Mouse (Mus musculus): ENCODE data around the gene Tldc1.

The Tldc1 gene

DNA sequence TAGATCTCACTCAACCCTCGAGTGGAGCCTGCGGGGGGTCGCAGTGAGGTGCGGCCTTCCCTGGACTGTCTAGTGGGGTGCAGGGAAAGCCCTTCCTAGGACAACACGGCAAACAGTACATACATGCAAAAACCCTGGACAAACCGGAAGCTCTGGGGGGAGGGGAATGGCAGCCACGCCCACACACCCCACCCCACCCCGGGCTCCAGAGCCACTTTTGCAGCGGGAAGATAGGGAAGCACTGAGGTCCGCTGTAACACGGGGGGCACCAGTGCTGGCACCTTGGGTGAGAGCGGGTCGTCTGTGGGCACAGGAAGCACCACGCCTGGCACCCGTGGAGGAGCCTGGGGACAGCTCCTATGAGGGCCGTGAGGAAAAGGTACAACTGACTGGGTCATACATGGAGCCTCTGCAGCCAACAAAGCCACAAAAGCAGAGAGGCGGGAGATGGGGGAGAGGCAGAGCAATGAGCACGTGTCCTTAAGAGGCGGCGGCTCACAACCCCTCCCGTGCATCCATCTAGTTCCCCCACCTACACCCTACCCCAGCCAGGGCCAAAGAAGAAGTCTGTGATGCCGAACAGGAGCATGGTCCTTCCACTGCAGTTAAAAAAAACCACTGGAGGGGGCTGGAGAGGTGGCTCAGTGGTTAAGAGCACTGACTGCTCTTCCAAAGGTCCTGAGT lies 12.3 kb downstream of the Tldc1 start:
- DNase-seq (ENCODE audit: low spot score), result no peak

DNA sequence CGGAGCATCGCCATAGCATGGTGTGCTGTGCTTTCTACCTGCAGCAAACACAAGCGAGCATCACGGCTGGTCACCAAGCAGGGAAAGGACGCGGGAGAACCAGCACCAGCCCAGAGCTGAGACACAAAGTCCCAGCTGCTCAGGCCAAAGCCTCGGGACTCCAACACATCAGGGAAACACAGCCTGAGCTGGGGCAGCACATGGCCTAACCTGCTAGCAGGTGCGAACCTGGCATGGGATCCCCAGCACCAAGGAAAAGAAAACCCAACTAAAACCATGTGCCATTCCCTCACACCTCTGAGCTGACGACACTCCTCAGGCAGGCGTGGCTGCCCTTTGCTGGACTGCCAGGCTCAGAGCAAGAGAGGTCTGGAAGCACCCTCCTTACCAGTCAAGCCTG lies 12.9 kb downstream of the Tldc1 start:
- DNase-seq (ENCODE audit: low spot score), result no peak

DNA sequence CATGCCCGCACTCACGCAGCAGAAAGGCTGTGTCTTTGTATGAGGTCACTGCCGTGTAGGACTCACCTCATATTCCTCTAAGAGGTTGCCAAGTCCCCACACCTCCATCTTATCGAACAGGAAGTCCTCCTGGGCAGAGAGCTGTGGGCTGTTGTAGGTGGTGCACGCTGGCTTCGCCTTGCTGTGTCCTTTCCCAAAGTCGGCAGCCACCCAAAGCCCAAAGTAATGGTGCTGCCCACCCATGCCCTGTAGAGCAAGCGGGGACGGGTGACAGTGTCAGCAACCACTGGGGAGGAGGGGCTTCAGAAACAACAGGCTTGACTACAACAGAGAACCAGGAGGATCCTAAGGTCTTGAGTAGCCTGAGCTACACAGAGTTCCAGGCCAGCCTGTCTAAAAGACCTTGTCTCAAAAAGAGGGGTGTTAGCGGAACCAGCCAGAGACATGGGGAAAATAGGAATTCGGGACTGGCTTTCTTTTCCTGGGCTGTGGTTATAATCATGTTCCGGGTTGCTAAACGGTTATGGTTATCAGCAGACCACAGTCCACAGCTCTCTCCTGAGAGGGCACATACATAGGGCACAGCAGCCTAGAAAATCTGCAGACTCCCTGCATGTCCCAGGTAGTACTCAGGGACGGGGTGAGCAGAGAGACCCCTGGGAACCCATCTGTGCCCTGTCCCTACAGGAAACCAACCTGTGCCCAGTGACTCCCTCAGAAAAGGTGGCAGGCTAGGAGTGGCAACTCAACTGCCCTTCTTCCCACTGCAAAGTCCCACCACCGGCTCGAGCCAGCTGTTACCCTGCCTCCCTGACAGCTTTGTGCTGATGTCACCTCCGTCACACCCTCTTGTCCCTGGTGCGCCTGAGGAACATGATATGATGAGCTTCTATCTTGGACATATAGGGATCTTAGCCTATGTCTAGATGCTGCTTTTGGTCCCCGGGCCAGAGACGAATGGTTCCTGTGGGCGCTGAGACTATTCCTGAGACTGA lies 15.7 kb downstream of the Tldc1 start:
- no peak for DNase-seq (ENCODE audit: low spot score)

DNA sequence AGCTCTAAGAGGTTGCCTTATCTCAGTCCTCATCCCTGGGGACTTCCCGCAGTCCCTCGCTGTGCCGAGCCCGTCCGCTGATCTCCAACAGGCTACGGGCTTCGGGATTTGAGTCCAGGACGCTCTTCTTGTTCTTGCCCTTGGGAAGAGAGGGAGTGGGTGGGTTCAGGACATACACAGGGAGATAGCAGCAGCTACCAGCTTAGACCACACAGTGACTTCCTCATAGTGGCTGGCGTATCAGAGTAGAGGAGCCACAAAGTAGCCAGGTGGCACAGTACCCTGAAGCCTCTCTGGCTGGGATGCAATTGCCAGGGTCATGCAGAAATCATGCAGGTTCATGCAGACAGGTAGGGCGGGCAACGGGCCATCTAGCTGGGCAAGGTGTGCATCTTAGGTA lies 16.5 kb downstream of the Tldc1 start:
- DNase-seq (ENCODE audit: low spot score), result no peak

DNA sequence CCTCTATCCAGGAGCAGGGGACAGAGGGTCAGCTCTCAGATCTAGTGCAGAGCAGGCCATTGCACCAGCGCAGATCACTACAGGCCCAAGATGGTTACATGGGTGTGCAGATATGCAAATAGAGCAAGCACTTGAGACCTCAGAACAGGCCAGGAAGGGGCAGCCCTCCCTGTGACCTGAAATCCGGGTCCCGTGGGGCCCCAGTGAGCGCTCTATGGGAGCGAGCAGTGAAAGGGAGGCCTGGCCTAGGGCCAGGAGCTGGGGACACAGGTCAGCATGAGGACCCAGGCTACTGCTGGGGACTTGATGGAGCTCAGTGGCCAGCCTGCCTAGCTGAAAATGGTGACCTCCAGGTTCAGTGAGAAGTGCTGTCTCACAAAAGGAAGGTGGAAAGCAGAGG lies 21.7 kb downstream of the Tldc1 start:
- no peak for DNase-seq (ENCODE audit: low spot score)

DNA sequence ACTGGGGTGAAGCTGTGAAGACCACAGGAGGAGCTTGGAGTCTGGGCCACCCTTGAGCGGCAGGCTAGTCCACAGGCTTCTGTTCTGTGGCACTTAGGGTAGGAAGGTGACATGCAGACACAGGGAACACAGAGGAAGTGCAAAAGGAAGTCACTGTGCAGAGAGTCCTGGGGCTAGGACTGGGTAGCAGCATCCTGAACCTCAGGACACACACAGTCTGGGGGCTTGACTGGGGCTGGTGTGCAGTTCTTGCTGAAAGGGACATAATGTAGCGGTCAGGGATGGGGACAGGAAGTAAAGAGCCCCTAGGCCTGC lies 22.1 kb downstream of the Tldc1 start:
- no peak for DNase-seq (ENCODE audit: low spot score)

DNA sequence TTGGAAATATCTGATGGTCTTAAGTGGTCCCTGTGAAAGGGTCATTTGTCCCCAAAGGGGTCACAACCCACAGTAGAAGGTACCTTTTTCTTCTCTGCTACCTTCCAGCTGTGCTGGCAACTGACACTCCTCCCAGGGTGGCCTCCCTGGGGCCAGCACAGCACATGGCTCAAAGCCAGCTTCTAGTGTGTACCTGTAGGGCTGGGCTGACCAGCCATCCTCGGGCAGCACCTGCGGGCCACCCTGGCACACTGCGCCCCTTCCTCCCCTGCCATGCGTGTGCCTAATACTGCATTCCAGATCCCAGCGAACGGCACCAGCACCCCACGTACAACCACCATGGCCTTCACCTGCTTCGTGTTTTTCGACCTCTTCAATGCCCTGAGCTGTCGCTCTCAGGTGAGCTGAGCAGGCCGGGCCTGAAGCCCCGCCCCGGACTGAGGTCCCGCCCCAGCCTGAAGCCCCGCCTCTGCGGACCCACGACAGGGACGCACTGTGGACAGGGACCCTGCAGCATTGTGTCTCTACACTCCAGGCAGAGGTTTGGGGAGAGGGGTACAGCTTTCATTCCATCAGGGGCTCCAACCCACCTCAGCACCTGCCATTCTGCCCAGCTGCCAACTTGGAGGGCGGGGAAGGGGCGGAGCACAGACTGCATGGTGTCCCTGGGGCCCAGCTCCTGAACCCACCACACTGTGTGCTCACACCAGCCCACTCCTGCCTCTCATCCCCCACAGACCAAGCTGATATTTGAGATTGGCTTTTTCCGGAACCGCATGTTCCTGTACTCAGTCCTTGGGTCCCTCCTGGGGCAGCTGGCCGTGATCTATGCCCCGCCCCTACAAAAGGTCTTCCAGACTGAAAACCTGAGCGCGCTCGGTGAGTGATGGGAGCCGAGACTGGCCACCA lies 22.7 kb downstream of the Tldc1 start:
- no peak for DNase-seq (ENCODE audit: low spot score)

DNA sequence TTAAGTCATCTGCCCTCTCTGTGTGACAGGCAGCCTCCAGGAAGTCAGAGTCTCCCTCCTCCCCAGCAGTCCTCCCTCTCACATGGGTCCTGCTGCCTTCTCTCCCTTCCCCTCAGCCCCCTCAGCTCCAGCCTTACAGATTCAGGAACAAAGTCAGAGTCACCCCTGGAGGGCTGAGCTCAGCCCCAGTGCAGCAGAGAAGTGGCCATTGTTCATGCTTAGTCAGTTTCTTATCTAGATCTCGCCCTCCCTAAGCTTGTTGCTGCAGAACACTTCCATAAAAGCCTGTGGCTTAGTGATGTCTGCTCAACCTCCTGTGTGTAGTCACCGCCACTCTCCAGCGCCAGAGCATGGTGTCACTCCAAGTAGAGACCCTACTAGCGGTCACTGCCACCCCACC lies 33.6 kb downstream of the Tldc1 start:
- no peak for DNase-seq (ENCODE audit: low spot score)

DNA sequence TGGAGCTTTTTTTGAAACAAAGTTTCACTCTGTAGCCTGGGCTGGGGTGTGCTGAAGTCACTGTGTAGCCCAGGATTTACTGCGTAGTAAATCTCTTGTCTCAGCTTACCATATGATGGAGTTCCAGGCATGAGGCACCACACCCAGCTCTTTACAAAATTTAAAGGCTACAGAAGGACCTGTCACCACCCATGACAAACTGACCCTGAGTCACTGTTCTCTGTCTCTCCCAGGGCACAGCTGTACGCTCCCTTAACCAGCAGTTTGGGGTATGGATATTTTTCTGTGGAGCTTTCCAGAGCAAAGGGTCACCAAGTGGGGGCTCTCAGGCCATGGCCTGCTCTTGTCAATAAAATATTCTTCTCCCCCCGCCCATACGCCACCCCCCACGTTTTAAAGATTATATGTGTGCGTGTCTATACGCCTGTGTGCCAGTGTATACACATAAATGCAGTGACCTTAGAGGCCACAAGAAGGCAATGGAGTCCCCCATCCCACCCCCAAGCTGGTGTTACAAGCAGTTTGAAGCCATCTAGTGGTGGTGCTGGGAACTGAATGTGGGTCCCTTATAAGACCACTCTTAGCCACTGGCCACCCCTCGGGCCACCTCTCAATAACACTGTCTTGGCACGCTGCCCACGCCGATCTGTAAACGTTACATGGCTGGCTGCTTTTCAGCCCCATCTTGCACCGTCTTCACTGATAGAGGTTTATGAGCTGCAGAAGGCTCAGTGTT lies 34.8 kb downstream of the Tldc1 start:
- DNase-seq (ENCODE audit: low spot score), result no peak

DNA sequence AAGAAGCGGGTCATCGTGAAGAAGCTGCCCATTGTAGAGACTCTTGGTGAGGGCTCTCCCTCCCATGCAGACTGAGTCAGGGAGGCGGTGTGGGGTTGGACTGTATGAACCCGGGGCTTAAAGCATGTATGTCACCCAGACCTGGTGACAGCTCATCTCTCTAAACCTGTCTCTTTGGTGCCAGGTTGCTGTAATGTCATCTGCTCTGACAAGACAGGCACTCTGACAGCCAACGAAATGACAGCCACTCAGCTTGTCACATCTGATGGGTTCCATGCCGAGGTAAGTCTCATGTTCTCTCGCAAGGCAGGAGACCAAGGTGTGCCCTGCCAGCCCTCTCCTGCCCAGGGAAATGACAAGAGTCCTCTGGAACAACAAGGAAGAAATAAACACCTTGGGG lies 35.8 kb downstream of the Tldc1 start:
- DNase-seq (ENCODE audit: low spot score), result no peak

DNA sequence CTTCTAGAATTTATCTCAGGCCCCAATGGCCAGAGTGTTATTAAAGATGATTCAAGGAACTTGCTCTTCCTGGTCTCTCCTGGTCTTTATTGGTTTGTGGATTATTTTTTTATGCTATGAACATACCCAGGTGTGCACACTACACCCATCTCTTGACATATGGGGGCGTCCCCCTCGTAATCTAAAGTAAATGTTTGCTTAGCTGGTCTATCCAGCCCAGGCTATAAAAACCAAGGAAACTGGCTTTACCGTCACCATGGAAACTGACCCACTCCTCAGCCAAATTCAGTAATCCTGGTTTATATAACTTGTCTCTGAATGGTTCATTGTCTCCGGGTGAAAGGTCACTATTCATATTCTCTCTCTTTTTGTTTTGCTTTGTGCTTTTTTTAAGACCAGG lies 37.6 kb downstream of the Tldc1 start:
- DNase-seq (ENCODE audit: low spot score), result no peak

DNA sequence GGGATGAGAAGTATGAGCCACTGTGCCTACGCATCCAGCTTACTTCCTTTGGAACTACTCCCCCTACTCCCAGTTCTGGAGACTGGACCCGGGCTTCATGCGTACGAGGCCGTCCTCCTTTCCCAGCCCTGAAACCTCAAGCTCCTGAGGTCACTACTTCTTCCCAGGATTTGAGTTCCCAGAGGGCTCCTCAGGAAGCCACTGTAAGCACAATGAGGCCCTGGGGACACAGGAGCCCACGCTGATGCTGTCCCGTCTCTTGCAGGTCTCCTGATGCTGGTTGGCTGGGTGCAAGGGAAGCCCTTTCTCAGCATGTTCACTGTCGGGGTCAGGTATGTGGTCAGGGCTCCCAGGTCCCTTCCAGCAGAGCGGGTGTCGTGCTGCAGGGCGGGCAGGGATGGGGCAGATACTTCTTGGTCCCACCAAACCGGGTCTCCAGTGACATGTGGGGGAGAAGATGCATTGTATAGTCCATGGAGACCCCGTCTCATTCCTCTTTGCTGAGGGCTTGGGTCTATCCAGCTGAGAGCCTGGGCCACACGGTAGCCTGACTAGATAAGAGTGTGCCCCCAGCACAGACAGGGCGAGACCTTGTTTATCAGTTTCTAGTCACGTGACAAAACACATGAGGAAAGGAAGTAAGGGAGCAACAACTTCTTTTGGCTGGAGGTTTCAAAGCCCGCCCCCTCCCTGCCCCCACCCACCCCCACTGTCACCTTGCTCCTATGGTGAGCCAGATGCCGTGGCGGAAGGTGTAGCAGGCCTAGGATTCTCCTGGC lies 39.9 kb downstream of the Tldc1 start:
- DNase-seq (ENCODE audit: low spot score), result no peak

DNA sequence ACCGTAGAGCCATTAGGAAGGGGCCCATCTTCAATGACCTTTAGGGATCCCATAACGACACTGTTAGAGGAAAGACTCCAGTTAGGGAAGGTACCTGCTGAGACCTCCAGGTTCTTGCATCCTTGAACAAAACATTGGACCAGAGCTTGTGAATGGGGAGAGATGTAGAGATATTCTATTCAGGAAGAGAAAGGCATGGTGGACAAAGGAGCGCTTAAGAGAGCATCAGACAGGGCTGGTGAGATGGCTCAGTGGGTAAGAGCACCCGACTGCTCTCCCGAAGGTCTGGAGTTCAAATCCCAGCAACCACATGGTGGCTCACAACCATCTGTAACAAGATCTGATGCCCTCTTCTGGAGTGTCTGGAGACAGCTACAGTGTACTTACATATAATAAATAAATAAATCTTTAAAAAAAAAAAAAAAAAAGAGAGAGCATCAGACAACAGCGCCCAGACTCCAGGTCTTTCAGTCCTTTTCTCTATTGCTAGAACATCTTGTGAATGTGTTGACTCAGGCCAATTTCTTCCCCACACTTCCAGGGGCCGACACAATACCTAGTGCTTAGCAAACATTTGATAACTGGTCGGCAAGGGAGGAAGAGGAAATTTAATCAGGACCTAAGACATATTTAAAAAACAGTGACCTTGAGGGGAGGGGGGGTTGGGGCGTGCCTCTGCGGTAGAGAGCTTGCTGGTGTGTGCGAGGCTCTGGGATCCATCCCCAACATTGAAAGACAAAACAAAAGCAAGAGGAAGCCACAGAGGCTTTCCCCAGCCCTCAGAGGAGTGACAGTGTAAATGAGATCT lies 40.9 kb downstream of the Tldc1 start:
- DNase-seq (ENCODE audit: low spot score), result no peak

DNA sequence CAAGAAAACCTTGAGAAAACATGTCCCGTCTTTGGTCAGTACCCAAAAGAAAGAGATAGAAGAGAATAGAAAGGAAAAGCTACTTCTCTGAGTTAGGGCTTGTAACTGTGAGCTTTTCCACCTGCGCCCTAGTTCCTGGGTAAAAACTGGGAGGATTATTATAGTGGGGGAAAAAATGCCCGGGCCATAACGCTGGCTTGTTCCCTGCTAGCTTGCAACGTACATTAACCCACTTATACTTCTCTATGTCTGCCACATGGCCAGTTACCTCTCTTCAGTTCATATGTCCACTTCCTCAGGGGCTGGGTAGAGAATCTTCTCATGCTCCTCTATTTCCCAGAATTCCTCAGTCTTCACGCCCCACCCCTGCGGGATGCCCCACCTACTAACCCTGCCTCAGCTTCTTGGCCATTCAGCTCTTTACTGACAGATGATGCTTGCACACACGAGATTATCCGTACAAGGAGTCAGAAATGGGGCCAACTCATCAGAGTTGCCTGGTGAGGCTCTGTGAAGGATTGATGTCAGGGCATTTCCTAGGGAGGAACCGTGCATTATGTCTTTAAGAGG lies 41.8 kb downstream of the Tldc1 start:
- DNase-seq (ENCODE audit: low spot score), result no peak

DNA sequence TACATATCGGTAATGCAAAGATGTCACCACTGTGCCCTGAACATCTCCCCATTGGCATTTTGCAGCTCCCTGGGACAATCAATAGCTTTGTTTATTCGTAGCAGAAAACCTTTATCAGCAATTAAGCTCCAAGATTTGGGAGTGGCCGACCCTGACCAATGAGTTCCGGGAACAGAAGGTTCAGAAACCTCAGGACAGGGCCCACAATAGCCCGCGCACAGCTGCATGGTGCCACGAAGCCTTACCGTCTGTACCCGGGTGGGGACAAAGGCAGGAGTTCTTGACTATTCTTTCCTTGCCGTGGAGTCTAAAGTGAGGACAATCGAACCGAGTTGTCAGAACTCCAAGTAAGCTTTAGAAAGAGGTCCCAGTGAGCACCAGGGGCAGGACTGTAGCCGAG lies 46.1 kb downstream of the Tldc1 start:
- no peak for DNase-seq (ENCODE audit: low spot score)

DNA sequence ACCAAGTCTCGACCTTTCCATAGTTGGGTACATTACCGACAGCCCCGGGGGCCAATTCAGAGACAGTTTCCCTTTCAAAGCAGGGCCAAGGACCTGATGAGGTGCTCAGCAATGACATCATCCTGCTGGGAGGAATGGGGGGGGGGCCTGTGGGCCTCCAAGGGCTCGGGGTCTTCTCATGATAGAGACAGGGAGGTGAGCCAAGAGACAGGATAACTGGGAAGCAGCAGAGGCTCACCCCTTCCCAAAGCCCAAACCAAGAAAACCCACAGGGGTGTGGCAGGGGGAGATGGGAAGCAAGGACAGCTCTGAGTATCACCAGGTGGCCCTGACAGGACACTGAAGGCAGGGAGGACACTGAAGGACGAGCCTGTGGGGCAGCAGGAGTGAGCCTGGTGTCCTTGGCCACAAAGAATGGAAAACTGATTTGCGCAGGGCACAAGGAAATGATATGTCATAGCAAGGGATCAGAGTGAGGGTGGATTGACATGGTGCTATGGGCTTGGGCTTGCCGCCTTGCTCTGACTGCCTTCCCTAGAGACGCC lies 49.8 kb downstream of the Tldc1 start:
- no peak for DNase-seq (ENCODE audit: low spot score)

DNA sequence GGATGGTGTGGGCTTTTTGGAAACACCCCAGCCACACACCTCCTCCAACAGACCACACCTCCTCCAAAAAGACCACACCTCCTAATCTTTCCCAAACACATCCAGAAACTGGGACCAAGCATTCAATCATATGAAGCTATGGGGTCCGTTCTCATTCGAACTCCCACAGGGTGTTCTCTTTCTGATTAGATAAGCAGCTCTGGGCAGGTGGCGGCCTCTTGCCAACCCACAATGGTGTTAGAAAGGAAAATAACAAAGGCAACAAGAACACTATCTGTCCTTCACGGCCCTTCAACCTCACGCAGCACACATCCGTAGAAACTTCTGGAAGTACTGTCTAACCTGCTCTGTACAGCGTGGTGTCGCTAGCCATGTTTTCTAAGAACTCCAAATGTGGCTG lies 51.1 kb downstream of the Tldc1 start:
- DNase-seq (ENCODE audit: low spot score), result no peak

DNA sequence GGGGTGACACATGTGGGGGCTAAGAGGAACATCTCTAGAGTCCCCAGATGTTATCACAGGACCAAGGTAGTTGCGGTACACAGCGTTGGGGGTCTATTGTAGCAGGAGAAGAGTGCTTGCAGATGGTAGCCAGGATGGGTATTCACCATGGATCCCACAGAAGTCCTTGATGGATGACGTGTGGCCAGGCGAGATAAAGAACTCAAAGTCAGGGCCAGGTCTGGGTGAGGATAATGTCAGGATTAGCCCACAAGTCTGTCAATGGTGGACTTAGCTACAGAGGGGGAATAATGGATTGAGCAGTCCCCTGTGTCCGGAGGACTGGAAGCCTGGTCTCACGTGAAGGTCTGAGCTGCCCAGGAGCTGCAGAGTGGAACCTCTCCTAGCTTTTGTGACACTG lies 53.6 kb downstream of the Tldc1 start:
- DNase-seq (ENCODE audit: low spot score), result no peak

DNA sequence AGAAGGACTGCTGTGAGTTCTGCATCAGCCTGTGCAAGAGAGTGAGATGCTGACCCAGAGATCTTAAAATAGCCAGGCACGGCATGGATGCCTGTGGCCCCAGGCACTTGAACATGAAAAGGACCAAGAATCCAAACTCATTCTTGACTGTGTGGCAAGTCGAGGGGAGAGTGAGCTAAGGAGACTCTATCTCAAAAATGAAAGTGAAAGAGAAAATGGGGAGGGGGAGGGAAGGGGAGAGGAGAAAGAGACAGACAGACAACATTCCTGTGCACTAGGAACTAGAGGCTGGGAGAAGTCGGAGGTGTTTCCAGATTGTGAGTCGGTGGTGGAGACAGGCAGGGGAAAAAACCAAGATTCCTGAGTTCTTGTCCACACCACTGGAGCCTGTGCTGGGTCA lies 54.5 kb downstream of the Tldc1 start:
- DNase-seq (ENCODE audit: low spot score), result no peak

DNA sequence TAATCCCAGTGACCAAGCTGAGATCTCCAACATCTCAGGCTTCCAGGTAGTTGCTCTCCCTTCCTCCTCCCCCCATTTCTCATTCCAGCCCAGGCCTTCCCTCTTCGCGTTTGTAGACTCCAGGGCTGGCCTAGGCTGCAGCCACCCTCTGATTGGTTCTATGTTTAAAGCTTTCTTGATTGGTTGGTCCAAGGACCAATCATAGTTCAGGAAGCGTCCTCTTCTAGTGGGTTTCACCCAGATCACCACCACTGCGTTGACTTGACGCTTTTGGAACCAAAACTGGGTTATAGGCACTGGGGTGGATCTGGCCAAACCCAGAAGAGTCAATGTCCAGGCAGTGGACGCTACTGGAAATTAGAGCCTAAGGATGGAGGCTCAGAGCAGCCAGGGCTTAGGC lies 55.9 kb downstream of the Tldc1 start:
- no peak for DNase-seq (ENCODE audit: low spot score)

All from ovary, adult 18-20 months (tissue).